Mouse (Mus musculus): ENCODE results near the gene Spata20.
A peak's percentile ranks its signal among the peaks of the same experiment; 100 is the strongest.

Gene Spata20

GRCm38 (mm10) chr11:94486001-94486400 is at the start of gene Spata20:
Spata20 (minus strand) TSS chr11:94486179.
- DNase-seq (ENCODE audit: low spot score in 2 of 2), result peak; percentile 53 to 57

GRCm38 (mm10) chr11:94533171-94533570 is 47.2 kb upstream of the Spata20 start:
- DNase-seq (ENCODE audit: low spot score in 2 of 2), result no peak

GRCm38 (mm10) chr11:94528879-94529278 is 42.9 kb upstream of the Spata20 start:
- DNase-seq (ENCODE audit: low spot score in 2 of 2), result no peak

- no peak for DNase-seq (ENCODE audit: low spot score in 2 of 2)
Measured at GRCm38 (mm10) chr11:94526171-94526879, 40.3 kb upstream of the Spata20 start.

GRCm38 (mm10) chr11:94521219-94521843 is 35.4 kb upstream of the Spata20 start, which contains the start of gene Mycbpap:
Mycbpap (minus strand) TSS chr11:94521742.
- peak; percentile 75 to 88 for DNase-seq (ENCODE audit: low spot score in 2 of 2)

GRCm38 (mm10) chr11:94513452-94513851 is 27.5 kb upstream of the Spata20 start:
- no peak for DNase-seq (ENCODE audit: low spot score in 2 of 2)

- DNase-seq (ENCODE audit: low spot score in 2 of 2), result no peak
Measured at GRCm38 (mm10) chr11:94508976-94509375, 23.0 kb upstream of the Spata20 start.

GRCm38 (mm10) chr11:94501482-94501881 is 15.5 kb upstream of the Spata20 start:
- no peak for DNase-seq (ENCODE audit: low spot score in 2 of 2)

- DNase-seq (ENCODE audit: low spot score in 2 of 2), result no peak
Measured at GRCm38 (mm10) chr11:94500362-94500761, 14.4 kb upstream of the Spata20 start.

- no peak for DNase-seq (ENCODE audit: low spot score in 2 of 2)
Measured at GRCm38 (mm10) chr11:94499661-94500152, 13.7 kb upstream of the Spata20 start, which contains the start of gene Epn3. Epn3 (minus strand) TSS chr11:94499974.

- DNase-seq (ENCODE audit: low spot score in 2 of 2), result no peak
Measured at GRCm38 (mm10) chr11:94499035-94499434, 13.1 kb upstream of the Spata20 start.

GRCm38 (mm10) chr11:94498093-94498996 is 12.4 kb upstream of the Spata20 start:
- DNase-seq (ENCODE audit: low spot score in 2 of 2), result no peak

- no peak for DNase-seq (ENCODE audit: low spot score in 2 of 2)
Measured at GRCm38 (mm10) chr11:94495415-94495814, 9.4 kb upstream of the Spata20 start.

- DNase-seq (ENCODE audit: low spot score in 2 of 2), result no peak
Measured at GRCm38 (mm10) chr11:94491749-94492099, 5.7 kb upstream of the Spata20 start.

- peak; percentile 20 to 30 for DNase-seq (ENCODE audit: low spot score in 2 of 2)
Measured at GRCm38 (mm10) chr11:94491035-94491748, 5.2 kb upstream of the Spata20 start.

GRCm38 (mm10) chr11:94489745-94490144 is 3.8 kb upstream of the Spata20 start:
- no peak for DNase-seq (ENCODE audit: low spot score in 2 of 2)

GRCm38 (mm10) chr11:94488767-94489533 is 3.0 kb upstream of the Spata20 start:
- DNase-seq (ENCODE audit: low spot score in 2 of 2), result no peak

GRCm38 (mm10) chr11:94485223-94485622 is 756 bp downstream of the Spata20 start:
- no peak for DNase-seq (ENCODE audit: low spot score in 2 of 2)

- DNase-seq (ENCODE audit: low spot score in 2 of 2), result no peak
Measured at GRCm38 (mm10) chr11:94484636-94485035, 1.3 kb downstream of the Spata20 start.

- DNase-seq (ENCODE audit: low spot score in 2 of 2), result no peak
Measured at GRCm38 (mm10) chr11:94483921-94484320, 2.1 kb downstream of the Spata20 start.

- no peak for DNase-seq (ENCODE audit: low spot score in 2 of 2)
Measured at GRCm38 (mm10) chr11:94483436-94483835, 2.5 kb downstream of the Spata20 start.

Measured in natural killer cell, adult 2 months (primary cell).